Mouse (Mus musculus) G1E-ER4 (cell line): ENCODE results near the gene Lingo1. TPM values are rescaled to one million over a fixed set of nuclear protein-coding genes. Genes with fewer than 3 reads are reported as not detected.

ENCODE experiments used
- GATA1 ChIP-seq: IDR thresholded peaks from one replicate; pipeline ENCODE4 v1.8.0; 2012; ENCODE audit warnings: low read length, inconsistent platforms
- polyA plus RNA-seq: library from polyadenylated mRNA; stranded (reverse); fragments of >175 nt; gene quantifications from 2 replicates; pipeline ENCODE4 v1.2.3, GENCODE M21; 2012

Lingo1 gene
- polyA plus RNA-seq, 1 experiment: not detected

- no peak for TF ChIP-seq GATA1
Observed at GRCm38 (mm10) chr9:56620512-56621371, 175.5 kb downstream of the Lingo1 start.

DNA sequence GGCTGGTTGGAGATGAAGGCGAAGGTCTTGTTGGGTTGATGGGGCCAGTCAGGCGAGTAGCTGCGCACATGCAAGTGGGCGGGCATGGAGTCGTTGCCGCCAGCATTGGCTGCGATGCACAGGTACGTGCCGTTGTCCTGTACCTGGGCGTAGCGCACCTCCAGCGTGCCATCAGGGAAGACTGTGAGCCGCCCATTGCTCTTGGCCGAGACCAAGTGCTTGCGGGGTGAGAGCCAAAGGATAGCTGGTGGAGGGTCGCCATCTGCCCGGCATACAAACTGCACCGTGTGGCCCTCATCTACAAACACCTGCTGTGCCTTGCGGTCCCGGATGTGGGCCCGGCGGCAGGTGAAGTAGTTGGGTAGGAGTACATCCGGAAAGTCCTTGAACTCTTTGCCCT lies 176.6 kb downstream of the Lingo1 start:
- no peak for TF ChIP-seq GATA1

- no peak for TF ChIP-seq GATA1
Observed at GRCm38 (mm10) chr9:56618660-56619059, 177.6 kb downstream of the Lingo1 start.

DNA sequence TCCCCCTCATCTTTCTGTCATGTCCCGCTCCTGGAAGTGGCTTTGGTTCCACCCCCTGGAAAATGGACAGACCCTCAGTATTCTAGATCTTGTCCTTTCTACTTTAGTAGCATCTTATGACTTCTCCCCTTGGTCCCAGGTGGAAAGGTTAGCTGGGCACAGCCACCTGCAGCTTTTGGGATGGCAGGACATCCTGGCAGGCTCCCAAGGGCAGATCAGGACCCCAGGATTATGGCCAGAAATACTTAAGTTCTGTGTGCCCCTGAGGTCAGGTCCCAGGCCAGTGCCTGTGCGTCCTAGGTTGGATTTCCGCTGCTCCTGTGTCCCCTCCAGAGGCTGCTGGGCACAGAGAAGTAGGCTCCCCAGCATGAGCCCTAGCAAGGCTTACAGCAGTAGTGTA lies 180.2 kb downstream of the Lingo1 start:
- no peak for TF ChIP-seq GATA1

DNA sequence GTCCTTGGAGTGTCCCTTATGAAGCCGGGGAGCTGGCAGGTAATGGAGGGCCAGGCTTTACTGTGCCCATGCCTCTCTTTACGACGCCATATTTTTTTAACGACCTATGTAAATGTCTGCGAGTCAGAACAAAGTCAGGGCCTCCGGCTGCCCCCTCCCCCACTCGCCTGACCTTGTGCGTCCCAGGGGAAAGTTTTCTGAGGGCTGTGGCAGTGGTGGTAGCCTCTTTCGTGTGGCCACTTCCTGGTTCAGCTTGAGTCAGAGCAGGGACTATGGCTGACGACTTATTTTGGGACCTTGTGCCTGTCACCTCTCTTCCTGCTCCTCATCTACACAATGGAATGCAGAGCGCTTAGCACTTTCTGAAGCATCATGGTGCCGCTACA lies 183.5 kb downstream of the Lingo1 start:
- no peak for TF ChIP-seq GATA1

DNA sequence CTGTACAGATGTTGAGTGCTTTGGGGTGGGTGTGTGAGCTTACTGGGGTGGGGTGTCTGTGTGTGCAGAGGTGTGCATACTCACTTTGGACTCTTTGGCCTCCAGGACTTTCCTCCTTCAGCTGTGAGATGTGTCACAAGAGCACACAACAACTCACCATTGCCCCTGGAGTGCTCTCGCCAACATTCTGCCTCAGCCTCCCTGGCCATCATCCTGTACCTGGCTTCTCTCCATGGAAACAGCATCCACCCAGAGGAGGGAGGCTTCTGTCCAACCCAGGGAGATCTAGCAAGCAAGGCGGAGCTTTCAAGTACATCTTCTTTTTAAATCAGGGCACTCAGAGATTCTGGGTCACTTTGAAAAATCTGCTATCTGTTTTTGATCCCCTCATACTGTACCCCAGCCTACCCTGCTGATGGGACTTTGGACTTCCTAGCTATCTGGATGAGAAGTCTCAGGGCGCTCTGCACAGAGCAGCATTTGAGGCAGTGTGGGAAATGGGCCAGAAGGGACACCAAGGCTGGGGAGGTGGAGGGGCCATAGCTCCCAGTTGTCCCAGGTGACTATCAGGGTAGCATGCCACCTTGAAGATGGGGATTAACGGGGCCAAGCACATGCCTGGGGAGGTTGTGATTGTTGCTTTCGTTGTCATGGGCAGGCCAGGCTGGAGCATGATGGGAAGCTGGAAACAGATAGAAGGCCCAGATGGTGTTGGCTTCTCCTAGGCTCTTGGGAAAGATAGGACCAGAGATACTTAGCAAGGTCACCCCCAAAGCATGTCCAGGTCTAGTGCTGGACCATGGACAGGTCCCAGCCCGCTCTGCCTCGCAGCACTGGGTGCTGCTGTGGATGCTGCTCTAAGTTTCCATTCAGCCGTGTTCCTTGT lies 184.1 kb downstream of the Lingo1 start:
- TF ChIP-seq GATA1: no peak

DNA sequence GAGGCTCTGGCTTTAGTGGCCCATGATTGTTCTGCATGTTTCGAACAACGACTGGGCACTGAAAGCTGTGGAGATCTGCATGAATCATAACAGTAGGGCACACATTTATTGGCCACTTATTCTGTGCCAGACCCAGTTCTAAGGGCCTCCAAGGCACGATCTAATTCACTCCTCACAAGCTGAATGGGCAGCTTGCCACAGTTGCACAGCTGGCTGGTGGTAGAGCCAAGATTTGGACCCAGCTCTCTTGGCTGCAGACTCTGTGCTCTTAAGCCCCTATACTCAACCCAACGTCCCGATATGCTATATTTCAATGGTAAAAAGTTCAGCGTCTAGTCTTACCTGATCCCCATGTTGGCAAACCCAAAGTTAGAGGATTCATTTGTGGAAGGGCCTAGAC lies 185.3 kb downstream of the Lingo1 start:
- TF ChIP-seq GATA1: no peak

DNA sequence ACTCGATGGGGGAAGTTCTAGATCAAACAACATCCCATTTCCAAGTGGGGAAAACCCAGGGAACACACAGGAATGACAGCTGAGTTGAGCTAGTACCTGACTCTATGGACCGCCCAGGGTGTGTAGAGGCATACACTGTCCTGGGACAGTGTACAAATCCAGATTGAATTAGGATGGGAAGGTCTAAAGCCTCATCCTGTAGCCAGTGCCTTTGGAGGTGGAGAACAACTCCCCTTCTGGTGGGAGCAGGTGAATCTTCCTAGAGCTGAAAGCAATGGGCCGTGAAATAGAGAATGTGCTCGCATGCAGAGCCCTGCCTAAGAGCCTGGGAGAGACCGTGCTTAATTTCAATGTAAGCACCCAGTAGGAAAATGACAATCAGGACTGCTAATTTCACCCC lies 185.8 kb downstream of the Lingo1 start:
- TF ChIP-seq GATA1: no peak

DNA sequence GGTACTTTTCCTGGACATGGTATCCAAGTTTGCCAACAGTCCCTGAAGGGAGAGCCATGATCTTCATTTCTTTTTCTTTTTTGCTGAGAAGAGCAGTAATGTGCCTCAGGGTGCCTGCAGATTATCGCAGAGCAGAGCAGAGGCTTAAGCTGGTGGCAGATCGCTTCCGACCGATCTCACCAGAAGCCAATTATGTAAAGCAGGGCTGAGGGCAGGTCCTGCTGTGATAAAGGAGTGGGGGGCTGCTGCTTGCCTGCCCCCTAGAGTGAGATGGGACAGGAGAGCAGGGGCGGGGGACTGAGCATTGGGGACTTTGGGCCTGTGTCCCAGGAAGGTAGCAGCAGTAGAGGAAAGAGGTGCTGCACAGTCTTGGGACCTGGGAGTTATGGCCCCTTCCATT lies 186.8 kb downstream of the Lingo1 start:
- TF ChIP-seq GATA1: no peak

GRCm38 (mm10) chr9:56608691-56609351 lies 187.4 kb downstream of the Lingo1 start:
- no peak for TF ChIP-seq GATA1

GRCm38 (mm10) chr9:56606082-56606740 lies 190.1 kb downstream of the Lingo1 start:
- TF ChIP-seq GATA1: no peak

GRCm38 (mm10) chr9:56605443-56605806 lies 190.8 kb downstream of the Lingo1 start:
- TF ChIP-seq GATA1: no peak

- no peak for TF ChIP-seq GATA1
Observed at GRCm38 (mm10) chr9:56604797-56605442, 191.3 kb downstream of the Lingo1 start.

- TF ChIP-seq GATA1: no peak
Observed at GRCm38 (mm10) chr9:56600655-56601054, 195.6 kb downstream of the Lingo1 start.

GRCm38 (mm10) chr9:56592639-56593038 lies 203.6 kb downstream of the Lingo1 start:
- TF ChIP-seq GATA1: no peak
